Mouse (Mus musculus) intestine, embryonic 15.5 days (tissue): Measurements from ENCODE around the gene Aox4. TPM values are rescaled to one million over a fixed set of nuclear protein-coding genes. Genes with fewer than 3 reads are reported as not detected.
A peak's percentile ranks its signal among the peaks of the same experiment; 100 is the strongest.

Experiments
- ATAC-seq: fragments of 200-750 bp; cut with Nextera tagmentation; 2 replicates; pipeline ENCODE4 v1.8.0; 2017; ENCODE audit warnings: moderate TSS enrichment, moderate library complexity
- H3K27ac ChIP-seq: fragments of 300-500 bp; sonication (generic); 2 replicates; pipeline ENCODE4 v1.5.1; 2015; ENCODE audit warnings: mild to moderate bottlenecking, inconsistent platforms
- H3K27me3 ChIP-seq: fragments of 300-500 bp; sonication (generic); replicated peaks from 2 replicates; pipeline ENCODE4 v1.6.1; 2015; ENCODE audit warnings: inconsistent platforms
- H3K36me3 ChIP-seq: fragments of 300-500 bp; sonication (generic); 2 replicates; pipeline ENCODE4 v1.6.1; 2015; ENCODE audit warnings: inconsistent platforms
- H3K4me1 ChIP-seq: fragments of 300-500 bp; sonication (generic); replicated peaks from 2 replicates; pipeline ENCODE4 v1.6.1; 2015; ENCODE audit warnings: inconsistent platforms
- H3K4me2 ChIP-seq: fragments of 300-500 bp; sonication (generic); replicated peaks from 2 replicates; pipeline ENCODE4 v1.6.1; 2015; ENCODE audit warnings: mild to moderate bottlenecking, inconsistent platforms
- H3K4me3 ChIP-seq: fragments of 300-500 bp; sonication (generic); replicated peaks from 2 replicates; pipeline ENCODE4 v1.5.1; 2015; ENCODE audit warnings: inconsistent platforms
- H3K9ac ChIP-seq: fragments of 300-500 bp; sonication (generic); 2 replicates; pipeline ENCODE4 v1.6.1; 2015; ENCODE audit warnings: inconsistent platforms
- H3K9me3 ChIP-seq: fragments of 300-500 bp; sonication (generic); 2 replicates; pipeline ENCODE4 v1.6.1; 2016; ENCODE audit warnings: inconsistent platforms
- WGBS: fragments of 180-500 bp; shearing (Covaris S2); methylation state at CpG from one replicate; pipeline ENCODE4 v1.1.7; 2015; 5-methylcytosine and 5-hydroxymethylcytosine counted together
- polyA plus RNA-seq: library from polyadenylated mRNA; unstranded; fragments of >200 nt; fragmentation: Nextera tagmentation; extraction: Ambion mirVana; gene quantifications from 2 replicates; pipeline ENCODE4 v1.2.1, GENCODE M21; 2015

Aox4 gene
- polyA plus RNA-seq, 1 experiment from 2014 or later = 0.04 TPM

DNA sequence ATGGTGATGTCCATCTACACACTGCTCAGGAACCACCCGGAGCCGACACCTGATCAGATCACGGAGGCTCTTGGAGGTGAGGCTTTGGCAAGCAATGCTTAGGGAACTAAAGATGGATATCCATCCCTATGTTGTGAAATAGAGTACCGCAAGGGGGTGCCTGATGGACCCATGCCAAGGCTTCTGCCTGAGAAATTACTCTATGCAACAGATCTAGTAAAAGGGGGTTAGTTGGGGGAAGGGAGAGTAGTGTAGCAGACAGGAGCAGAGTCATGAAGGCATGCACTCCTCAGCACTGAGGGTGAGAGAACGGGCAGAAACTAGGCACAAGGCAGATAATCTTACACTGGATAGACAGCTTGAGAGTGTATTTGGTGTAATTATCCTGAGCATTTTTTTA, 11.7 kb downstream of the Aox4 start:
- H3K9me3 ChIP-seq = no peaks in the 10 kb centered on the region
- no peak overlapping the region for H3K27ac ChIP-seq
- H3K9ac ChIP-seq = no peak overlapping the region
- H3K27me3 ChIP-seq = no peaks in the 10 kb centered on the region
- no peak for ATAC-seq
- no peak overlapping the region for H3K4me3 ChIP-seq
- no peaks in the 10 kb centered on the region for H3K4me1 ChIP-seq
- no peaks in the 10 kb centered on the region for H3K36me3 ChIP-seq
- 70% methylated on average over 5 of the region's 5 CpGs for WGBS
- H3K4me2 ChIP-seq = no peak overlapping the region

DNA sequence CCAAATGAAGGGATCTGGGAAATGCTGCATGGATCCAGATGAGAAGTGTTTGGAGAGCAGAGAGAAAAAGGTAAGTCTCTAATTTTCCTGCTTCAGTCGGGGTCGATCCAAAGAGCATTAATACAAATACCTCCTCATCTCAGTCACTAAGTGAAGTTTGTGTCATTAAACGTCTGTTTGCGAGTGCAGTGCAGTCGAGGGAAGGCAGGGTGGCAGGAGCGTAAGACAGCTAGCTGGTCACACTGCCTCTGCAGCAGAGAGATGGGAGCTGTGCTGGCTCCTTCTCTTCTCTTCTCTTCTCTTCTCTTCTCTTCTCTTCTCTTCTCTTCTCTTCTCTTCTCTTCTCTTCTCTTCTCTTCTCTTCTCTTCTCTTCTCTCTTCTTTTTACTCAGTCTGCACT, 17.9 kb downstream of the Aox4 start:
- no peaks in the 10 kb centered on the region for H3K27me3 ChIP-seq
- no peak overlapping the region for H3K4me3 ChIP-seq
- no peaks in the 10 kb centered on the region for H3K36me3 ChIP-seq
- ATAC-seq = no peak
- H3K9ac ChIP-seq = no peak overlapping the region
- H3K9me3 ChIP-seq = no peaks in the 10 kb centered on the region
- H3K27ac ChIP-seq = no peak overlapping the region
- H3K4me2 ChIP-seq = no peak overlapping the region
- H3K4me1 ChIP-seq = no peaks in the 10 kb centered on the region; the same call in 1 of the 2 replicates
- 68% methylated on average over 6 of the region's 6 CpGs for WGBS

DNA sequence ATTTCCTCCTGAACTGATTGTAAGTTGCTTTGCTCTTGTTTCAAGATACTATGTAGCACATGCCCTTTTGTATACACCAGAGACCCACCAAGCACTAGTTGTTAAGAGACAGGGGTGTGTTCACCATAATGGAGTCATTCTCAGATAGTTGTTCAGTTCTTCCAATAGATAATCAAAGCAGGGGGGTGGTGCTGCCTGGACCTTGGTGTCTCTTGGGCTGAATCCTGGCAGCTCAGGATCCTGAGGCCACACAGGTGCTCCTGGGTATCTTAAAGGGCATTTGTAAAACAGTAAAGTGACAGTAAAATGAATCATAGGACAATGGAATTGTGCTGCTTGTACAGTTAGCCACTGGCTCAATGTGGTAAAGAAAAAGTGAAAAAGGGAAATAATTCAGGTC, 18.7 kb downstream of the Aox4 start:
- Histone ChIP-seq H3K36me3 (no peaks in the 10 kb centered on the region), H3K4me3 (no peak overlapping the region), H3K27ac (no peak overlapping the region), H3K4me1 (no peaks in the 10 kb centered on the region; the same call in 1 of the 2 replicates), H3K27me3 (no peaks in the 10 kb centered on the region), H3K9ac (no peak overlapping the region), H3K9me3 (no peaks in the 10 kb centered on the region), H3K4me2 (no peak overlapping the region)
- ATAC-seq = no peak

DNA sequence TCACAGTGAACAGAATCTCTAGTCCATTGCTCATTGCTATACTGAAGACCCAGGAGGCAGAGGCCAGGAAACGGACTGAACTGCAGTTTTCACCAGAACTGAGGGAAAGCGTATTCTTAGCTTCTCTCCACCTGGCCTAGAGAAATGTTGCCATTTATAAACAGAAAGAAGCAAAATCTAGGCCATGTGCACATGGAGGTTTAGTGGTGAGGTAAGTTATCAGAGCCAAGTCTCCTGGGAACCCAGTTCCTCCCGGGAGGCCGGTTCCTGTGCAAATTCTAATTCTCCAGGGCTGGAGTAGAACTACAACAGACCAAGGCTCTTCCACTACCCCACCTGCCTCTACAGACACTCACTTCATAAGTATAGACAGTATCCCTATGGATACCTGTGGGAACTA, 19.6 kb downstream of the Aox4 start:
- Histone ChIP-seq H3K9me3 (no peaks in the 10 kb centered on the region), H3K4me3 (no peak overlapping the region), H3K4me1 (no peaks in the 10 kb centered on the region; the same call in 1 of the 2 replicates), H3K36me3 (no peaks in the 10 kb centered on the region), H3K9ac (no peak overlapping the region), H3K27ac (no peak overlapping the region), H3K4me2 (no peak overlapping the region), H3K27me3 (no peaks in the 10 kb centered on the region)
- ATAC-seq = no peak
- WGBS = 83% methylated on average over 4 of the region's 4 CpGs

DNA sequence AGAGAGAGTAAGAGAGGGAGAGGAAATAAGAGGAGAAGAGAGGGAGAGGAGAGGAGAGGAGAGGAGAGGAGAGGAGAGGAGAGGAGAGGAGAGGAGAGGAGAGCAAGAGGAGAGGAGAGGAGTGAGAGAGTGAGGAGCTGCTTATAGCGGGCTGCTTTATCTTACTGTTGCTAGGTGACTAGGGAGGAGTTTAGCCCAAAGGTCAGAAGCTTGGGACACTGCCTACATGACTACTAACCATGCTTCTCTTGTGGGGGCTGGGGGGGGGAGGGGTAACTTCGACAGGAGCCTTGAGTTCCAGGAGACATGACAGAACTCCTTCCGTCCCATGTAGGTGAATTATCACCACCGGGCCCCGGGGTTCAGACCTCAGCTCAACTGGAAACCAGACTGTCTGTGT, 20.3 kb downstream of the Aox4 start:
- Histone ChIP-seq H3K9ac (no peak overlapping the region), H3K36me3 (no peaks in the 10 kb centered on the region), H3K4me2 (no peak overlapping the region), H3K9me3 (no peaks in the 10 kb centered on the region), H3K27ac (no peak overlapping the region), H3K4me1 (no peaks in the 10 kb centered on the region; the same call in 1 of the 2 replicates), H3K27me3 (no peaks in the 10 kb centered on the region), H3K4me3 (no peak overlapping the region)
- no peak for ATAC-seq
- WGBS = 31% methylated on average over 5 of the region's 5 CpGs

DNA sequence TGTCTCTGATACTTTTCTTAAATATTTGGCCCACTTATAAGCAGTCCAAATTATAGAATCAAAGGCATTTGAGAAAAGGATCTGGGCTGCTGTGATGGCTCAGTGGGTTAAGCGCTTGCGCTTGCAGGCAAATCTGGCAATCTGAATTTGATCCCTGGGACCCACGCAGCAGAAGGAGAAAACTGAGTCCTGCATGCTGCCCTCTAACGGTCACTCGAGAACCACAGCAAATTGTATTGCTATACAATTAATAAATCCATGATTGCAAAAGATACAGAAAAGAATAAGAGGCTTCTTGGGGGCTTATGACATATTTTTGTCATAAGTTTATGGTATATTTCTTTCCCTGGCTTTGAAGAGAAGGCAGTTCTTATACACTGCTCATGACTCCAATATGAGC, 25.2 kb downstream of the Aox4 start:
- Histone ChIP-seq H3K27me3 (no peaks in the 10 kb centered on the region), H3K27ac (no peak overlapping the region), H3K36me3 (no peaks in the 10 kb centered on the region), H3K4me1 (0 out of 2 replicates have a peak, but pooled peaks cover 8% of the 10 kb centered on the region), H3K9ac (no peak overlapping the region), H3K9me3 (no peaks in the 10 kb centered on the region), H3K4me2 (no peak overlapping the region), H3K4me3 (no peak overlapping the region)
- WGBS = 54% methylated on average over 5 of the region's 5 CpGs
- ATAC-seq = no peak

DNA sequence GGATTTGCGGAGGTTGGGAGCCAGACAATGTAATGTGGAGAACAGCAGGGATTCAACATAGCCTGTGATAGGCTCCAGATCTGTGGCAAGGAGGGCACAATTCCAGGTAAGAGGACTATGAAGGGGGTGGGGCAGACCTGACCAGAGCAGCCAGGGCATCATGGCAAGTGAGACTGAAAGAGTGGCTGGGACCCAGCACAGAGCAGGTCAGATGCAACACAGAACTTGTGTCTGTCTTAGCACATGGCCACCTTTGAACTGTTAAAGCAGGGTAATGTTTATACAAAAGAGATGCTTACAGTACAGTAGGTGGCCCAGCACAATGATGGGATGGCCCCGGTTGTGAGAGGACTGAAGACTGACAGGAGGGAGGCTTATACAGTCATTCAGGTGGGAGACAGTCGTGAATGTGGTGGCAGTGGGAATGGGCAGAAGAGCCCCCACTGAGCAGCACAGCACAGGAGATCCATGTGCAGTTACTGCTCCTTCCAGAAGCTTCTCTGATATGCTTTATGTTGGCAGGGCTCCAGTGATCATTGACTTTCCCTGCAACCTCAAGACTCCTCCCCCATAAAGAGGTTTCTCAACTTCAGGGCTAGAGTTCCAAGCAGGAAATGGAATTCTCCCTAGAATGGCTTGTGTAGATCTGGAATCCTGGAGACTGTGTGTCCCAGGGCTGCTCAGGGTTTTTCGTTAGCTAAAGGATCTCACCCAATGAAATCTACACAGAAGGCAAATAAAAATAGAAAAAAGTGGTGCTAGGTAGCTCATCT, 27.5 kb downstream of the Aox4 start:
- Histone ChIP-seq H3K4me3 (no peak overlapping the region), H3K9me3 (no peaks in the 10 kb centered on the region), H3K36me3 (no peaks in the 10 kb centered on the region), H3K4me2 (no peak overlapping the region), H3K27me3 (no peaks in the 10 kb centered on the region), H3K27ac (no peak overlapping the region), H3K4me1 (0 out of 2 replicates have a peak, but pooled peaks cover 8% of the 10 kb centered on the region), H3K9ac (no peak overlapping the region)
- peak; percentile 51; the same call in 1 of the 2 replicates for ATAC-seq
- 61% methylated on average over 4 of the region's 4 CpGs for WGBS

DNA sequence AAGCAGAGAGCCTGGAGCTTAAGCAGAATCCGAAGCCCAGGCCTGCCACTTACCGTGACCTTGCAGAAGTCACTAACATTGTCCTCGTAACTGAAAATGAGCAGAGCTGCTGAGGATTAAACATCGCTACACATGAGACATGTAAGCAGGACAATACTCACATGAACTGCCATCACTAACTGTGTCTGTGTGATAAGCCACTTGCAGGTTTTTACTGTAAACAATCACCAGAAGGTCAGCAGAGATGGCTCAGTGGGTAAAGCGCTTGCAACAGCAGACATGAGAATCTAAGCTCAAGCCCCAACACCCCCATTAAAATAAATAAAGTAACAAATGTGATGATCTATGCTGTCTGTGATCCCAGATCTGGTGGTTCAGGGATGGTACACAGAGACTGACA, 28.2 kb downstream of the Aox4 start:
- Histone ChIP-seq H3K27me3 (no peaks in the 10 kb centered on the region), H3K4me3 (no peak overlapping the region), H3K36me3 (no peaks in the 10 kb centered on the region), H3K4me1 (0 out of 2 replicates have a peak, but pooled peaks cover 8% of the 10 kb centered on the region), H3K27ac (no peak overlapping the region), H3K9me3 (no peaks in the 10 kb centered on the region), H3K9ac (no peak overlapping the region), H3K4me2 (no peak overlapping the region)
- 72% methylated on average over 5 of the region's 5 CpGs for WGBS
- ATAC-seq = no peak

DNA sequence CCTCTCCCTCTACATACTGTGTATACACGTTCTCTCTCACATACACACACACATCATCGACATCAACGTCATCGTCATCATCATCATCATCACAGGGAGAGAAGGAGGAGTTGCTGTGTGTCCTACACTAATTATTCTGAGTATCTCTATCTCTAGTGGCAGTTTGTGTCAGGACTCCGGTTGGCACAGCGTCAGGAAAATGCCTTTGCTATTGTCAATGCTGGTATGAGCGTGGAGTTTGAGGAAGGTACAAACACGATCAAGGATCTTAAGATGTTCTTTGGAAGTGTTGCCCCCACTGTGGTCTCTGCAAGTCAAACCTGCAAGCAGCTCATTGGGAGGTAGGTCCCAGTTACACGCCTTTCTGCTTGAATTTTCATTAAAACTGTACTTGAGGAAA, 28.8 kb downstream of the Aox4 start:
- Histone ChIP-seq H3K4me3 (no peak overlapping the region), H3K4me1 (0 out of 2 replicates have a peak, but pooled peaks cover 8% of the 10 kb centered on the region), H3K27me3 (no peaks in the 10 kb centered on the region), H3K4me2 (no peak overlapping the region), H3K27ac (no peak overlapping the region), H3K36me3 (no peaks in the 10 kb centered on the region), H3K9ac (no peak overlapping the region), H3K9me3 (no peaks in the 10 kb centered on the region)
- 92% methylated on average over 9 of the region's 9 CpGs for WGBS
- no peak for ATAC-seq

DNA sequence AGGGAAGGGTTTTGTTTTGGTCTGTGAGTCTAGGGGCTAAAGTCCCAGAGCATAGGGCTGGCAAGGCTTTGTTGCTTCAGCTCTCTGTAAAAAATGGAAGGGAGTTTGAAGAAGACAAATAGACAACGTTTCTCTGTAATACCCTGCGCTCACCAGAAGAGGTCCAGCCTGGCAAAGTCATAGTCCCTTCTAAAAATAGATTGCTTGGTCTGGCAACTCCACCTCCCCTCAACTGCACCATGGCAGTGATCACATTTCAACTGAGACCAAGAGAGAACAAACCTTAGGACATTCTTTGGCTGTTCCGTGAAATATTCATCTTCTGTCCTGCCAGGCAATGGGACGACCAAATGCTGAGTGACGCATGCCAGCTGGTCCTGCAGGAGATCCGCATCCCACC, 30.1 kb downstream of the Aox4 start:
- H3K9me3 ChIP-seq = no peaks in the 10 kb centered on the region
- H3K36me3 ChIP-seq = no peaks in the 10 kb centered on the region
- 0 out of 2 replicates have a peak, but pooled peaks cover 8% of the 10 kb centered on the region for H3K4me1 ChIP-seq
- no peak overlapping the region for H3K27ac ChIP-seq
- WGBS = 63% methylated on average over 6 of the region's 6 CpGs
- no peak overlapping the region for H3K4me3 ChIP-seq
- ATAC-seq = no peak
- H3K9ac ChIP-seq = no peak overlapping the region
- H3K4me2 ChIP-seq = no peak overlapping the region
- H3K27me3 ChIP-seq = no peaks in the 10 kb centered on the region

DNA sequence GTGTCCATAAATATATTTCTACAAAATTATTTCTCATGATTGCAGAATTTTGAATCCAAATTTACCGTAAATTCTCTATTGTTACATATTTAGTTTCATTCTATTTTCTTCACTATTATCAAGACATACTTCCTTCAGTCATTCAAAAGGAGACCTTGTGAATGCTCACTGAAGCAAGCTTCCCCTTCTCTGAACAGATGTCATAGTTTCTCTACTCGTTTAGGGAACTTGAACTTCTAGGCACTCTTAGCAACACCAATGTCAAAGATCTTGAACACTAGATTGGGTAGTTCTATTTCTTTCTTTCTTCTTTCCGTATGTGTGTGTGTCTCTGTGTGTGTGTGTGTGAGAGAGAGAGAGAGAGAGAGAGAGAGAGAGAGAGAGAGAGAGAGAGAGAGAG, 34.3 kb downstream of the Aox4 start:
- Histone ChIP-seq H3K27me3 (no peaks in the 10 kb centered on the region), H3K4me3 (no peak overlapping the region), H3K36me3 (no peaks in the 10 kb centered on the region), H3K4me2 (no peak overlapping the region), H3K9ac (no peak overlapping the region), H3K27ac (no peak overlapping the region), H3K4me1 (no peaks in the 10 kb centered on the region), H3K9me3 (no peaks in the 10 kb centered on the region)
- ATAC-seq = no peak
- 87% methylated on average over 3 of the region's 3 CpGs for WGBS

DNA sequence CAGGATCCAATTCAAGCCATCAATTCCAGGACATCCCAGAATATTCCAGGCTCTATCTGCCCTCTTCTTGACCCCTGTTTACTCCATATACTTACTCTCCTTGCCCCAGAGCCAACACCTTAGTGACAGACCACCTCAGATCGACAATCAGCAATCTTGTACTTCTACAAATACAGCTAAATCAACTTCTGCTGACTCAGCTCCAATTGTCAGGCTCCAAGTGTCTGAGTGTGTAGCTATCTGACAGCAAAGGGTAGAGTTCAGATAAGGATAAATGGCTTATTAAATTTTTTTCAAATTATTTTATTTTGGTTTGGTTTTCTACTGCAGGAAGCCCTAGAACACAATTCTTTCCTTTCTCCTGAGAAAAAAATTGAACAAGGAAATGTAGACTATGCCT, 38.3 kb downstream of the Aox4 start:
- Histone ChIP-seq H3K36me3 (no peaks in the 10 kb centered on the region), H3K4me1 (no peaks in the 10 kb centered on the region), H3K9ac (no peak overlapping the region), H3K9me3 (no peaks in the 10 kb centered on the region), H3K4me3 (no peak overlapping the region), H3K27me3 (no peaks in the 10 kb centered on the region), H3K4me2 (no peak overlapping the region), H3K27ac (no peak overlapping the region)
- ATAC-seq = no peak
- WGBS = 57% methylated on average over 1 of the region's 1 CpGs

DNA sequence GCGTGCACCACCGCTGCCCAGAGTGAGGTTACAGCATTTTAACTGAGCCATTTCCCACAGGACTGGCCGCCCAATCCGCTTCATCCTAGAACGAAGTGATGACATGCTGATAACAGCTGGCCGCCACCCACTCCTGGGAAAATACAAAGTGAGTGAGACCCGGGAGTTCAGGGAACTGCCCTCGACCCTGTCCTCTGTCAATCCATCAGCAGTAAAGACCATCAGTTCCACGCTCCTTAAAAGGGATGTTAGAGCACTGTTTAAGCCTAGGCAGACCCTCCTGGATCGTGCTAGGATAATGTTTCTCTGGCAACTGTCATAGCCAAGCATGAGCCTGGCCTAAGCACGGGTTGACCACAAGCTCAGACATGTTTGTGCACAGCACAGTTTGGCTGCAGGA, 43.3 kb downstream of the Aox4 start:
- no peak overlapping the region for H3K4me2 ChIP-seq
- 69% methylated on average over 11 of the region's 11 CpGs for WGBS
- H3K27ac ChIP-seq = no peak overlapping the region
- no peaks in the 10 kb centered on the region for H3K9me3 ChIP-seq
- no peak overlapping the region for H3K9ac ChIP-seq
- no peak overlapping the region for H3K4me3 ChIP-seq
- H3K4me1 ChIP-seq = no peaks in the 10 kb centered on the region
- no peaks in the 10 kb centered on the region for H3K27me3 ChIP-seq
- ATAC-seq = no peak
- no peaks in the 10 kb centered on the region for H3K36me3 ChIP-seq
